Mouse (Mus musculus): ENCODE measurements around the gene Vmn1r135.
"Not testable (repeated sequence)": the region's sequence is repeated elsewhere in the genome, so short reads cannot be mapped to it uniquely, and the experiment has no call there.

Gene Vmn1r135

GRCm38 (mm10) chr7:21832051-21832450, at the start of gene Vmn1r135:
Gene Vmn1r135, plus strand, starts transcription at chr7:21832351.
- not testable (repeated sequence) for DNase-seq (ENCODE audit: low spot score)

- DNase-seq (ENCODE audit: low spot score): not testable (repeated sequence)
These were observed 35.5 kb upstream of the Vmn1r135 start, which contains the start of gene Gm4177 for GRCm38 (mm10) chr7:21796628-21797027. Gene Gm4177, minus strand, starts transcription at chr7:21796728.

- DNase-seq (ENCODE audit: low spot score): not testable (repeated sequence)
These were observed 12.0 kb downstream of the Vmn1r135 start, which contains the start of gene Gm5725 for GRCm38 (mm10) chr7:21844167-21844566. Gene Gm5725, minus strand, starts transcription at chr7:21844267.
